Mouse (Mus musculus) bone marrow, adult 2 months (tissue): Measurements from ENCODE around the gene Adamts12.

Experiments used
- CTCF ChIP-seq: fragments of 200-500 bp; IDR thresholded peaks from 2 replicates; pipeline ENCODE4 v1.5.1; 2011; ENCODE audit warnings: low read length, control low read depth; ENCODE audit not compliant: control insufficient read depth, insufficient read depth
- POLR2A ChIP-seq: fragments of 200-500 bp; IDR thresholded peaks from 2 replicates; pipeline ENCODE4 v1.6.1; 2011; ENCODE audit warnings: low read depth, mild to moderate bottlenecking, control low read depth, low read length, borderline replicate concordance; ENCODE audit not compliant: control insufficient read depth

DNA sequence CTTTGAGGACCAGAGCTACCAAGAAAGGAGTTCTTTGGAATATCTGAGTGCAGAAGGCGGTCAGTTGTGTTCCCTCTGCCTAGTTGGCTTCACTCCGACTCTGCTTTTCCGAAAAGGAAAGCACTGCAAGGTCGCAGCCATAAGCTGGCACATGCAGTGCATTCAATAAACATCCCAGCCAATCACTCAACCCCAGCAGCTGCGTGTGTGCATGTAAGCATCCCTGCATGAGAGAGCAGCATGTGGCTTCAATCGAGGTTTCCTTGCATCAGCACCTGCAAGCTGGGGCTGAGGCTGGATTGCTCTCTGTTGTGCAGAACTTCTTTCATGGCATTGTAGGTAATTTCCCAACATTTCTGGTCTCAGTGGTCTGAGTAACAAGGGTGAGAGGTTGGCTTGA is 230.4 kb downstream of the Adamts12 start:
- TF ChIP-seq POLR2A: no peak
- TF ChIP-seq CTCF: no peak
